Comparison of ENCODE assay signal across 22 mouse cellular contexts in the genomic region with DNA sequence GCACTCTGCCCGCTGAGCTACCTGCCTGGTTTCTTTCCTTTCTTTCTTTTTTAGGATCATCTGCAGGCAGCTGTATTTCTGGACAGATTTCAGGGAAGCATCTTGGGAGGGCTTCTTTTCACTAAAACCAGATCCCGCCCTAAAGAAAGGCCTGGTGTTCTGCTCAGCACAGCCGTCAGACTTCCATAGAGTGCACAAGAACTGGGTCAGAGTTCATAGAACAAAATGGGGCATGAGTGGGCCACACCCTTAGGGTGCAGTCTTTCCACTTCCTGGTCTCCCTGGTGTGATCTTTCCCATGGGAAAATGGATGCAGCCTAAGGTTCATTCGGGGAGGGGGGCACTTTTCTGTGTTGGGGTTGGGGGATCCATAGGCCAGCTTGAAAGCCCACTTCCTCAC. TPM values are rescaled to one million over a fixed set of nuclear protein-coding genes. Genes with fewer than 3 reads are reported as not detected.
"Had no signal": no experiment of that assay in that cellular context is flagged by ENCODE, and none has a peak within 500 bp of the region (broad histone marks: within the 10 kb centered on the region; RNA-seq: fewer than 3 reads in every experiment).

No protein-coding gene starts in this region.

- H3K36me3 ChIP-seq: limb, embryonic 12.5 days; limb, embryonic 15.5 days; midbrain, embryonic 12.5 days; midbrain, embryonic 15.5 days; neural tube, embryonic 13.5 days had no signal

- H3K27me3 ChIP-seq: limb, embryonic 12.5 days; limb, embryonic 15.5 days; midbrain, embryonic 12.5 days; midbrain, embryonic 15.5 days; neural tube, embryonic 13.5 days had no signal

- ATAC-seq: liver, postnatal 0 days; midbrain, embryonic 15.5 days had no signal

- H3K4me1 ChIP-seq: limb, embryonic 12.5 days; limb, embryonic 15.5 days; midbrain, embryonic 12.5 days; midbrain, embryonic 15.5 days; neural tube, embryonic 13.5 days had no signal

- H3K4me3 ChIP-seq: layer of hippocampus, adult 2 months; limb, embryonic 12.5 days; limb, embryonic 15.5 days; midbrain, embryonic 12.5 days; midbrain, embryonic 15.5 days; myocyte; neural tube, embryonic 13.5 days had no signal

- H3K4me2 ChIP-seq: limb, embryonic 12.5 days; limb, embryonic 15.5 days; liver, embryonic 11.5 days; lung, embryonic 14.5 days; midbrain, embryonic 12.5 days; midbrain, embryonic 15.5 days; neural tube, embryonic 13.5 days had no signal

- DNase-seq: kidney, adult 2 months; kidney, postnatal 25 days; left cerebral cortex, postnatal 4 days; liver, postnatal 0 days; lung, embryonic 14.5 days; lung, postnatal 10 days; lung, postnatal 36 days; retina, postnatal 1 day; thymus, postnatal 25 days had no signal

- H3K27ac ChIP-seq: kidney, postnatal 0 days; layer of hippocampus, adult 2 months; limb, embryonic 12.5 days; limb, embryonic 15.5 days; liver, embryonic 14.5 days; midbrain, embryonic 12.5 days; midbrain, embryonic 15.5 days; neural tube, embryonic 13.5 days had no signal

- H3K9ac ChIP-seq: limb, embryonic 12.5 days; limb, embryonic 15.5 days; liver, embryonic 14.5 days; liver, postnatal 0 days; lung, embryonic 14.5 days; midbrain, embryonic 12.5 days; midbrain, embryonic 15.5 days; neural tube, embryonic 13.5 days had no signal

- H3K9me3 ChIP-seq: limb, embryonic 12.5 days; limb, embryonic 15.5 days; midbrain, embryonic 12.5 days; midbrain, embryonic 15.5 days; neural tube, embryonic 13.5 days had no signal

RNA-seq across cellular contexts. Expression of gene Plpp4, which starts 22.4 kb away (rescaled TPM):
- polyA plus RNA-seq: liver, postnatal 0 days; myocyte; small intestine, adult 2 months; spleen, adult 2 months; thymus, postnatal 0 days had no signal
